Mouse (Mus musculus) ES-E14 (cell line): ENCODE results near the gene Hnrnph1.

Experiments used
- CHD2 ChIP-seq: IDR thresholded peaks from 2 replicates; pipeline ENCODE4 v1.6.1; 2014; ENCODE audit warnings: mild to moderate bottlenecking, low read depth, low read length, inconsistent platforms
- ZNF384 ChIP-seq: IDR thresholded peaks from 2 replicates; pipeline ENCODE4 v1.6.1; 2012; ENCODE audit warnings: low read depth, low read length, inconsistent platforms

DNA sequence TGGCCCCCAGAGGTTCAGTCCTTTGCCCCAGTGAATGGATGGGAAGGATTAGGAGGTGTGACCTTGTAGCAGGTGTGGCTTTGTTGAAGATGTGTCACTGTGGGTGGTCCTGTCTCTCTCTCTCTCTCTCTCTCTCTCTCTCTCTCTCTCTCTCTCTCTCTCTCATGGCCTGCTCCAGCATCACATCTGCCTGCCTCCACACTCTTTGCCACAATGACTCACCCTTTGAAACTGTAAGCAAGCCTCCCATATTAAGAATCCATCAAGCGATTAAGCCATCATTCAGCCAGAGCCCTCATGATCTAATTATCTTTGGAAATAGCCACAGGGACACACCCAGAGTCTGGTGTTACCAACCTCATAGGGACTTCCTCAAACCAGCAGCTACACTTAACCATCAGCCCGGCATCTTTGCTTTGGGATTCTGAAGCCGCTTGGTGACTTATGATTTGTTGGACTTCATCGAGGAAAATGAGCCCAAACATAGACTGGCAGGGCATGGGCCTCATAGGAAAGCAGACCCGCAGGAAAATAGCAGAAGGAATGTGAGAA, 7.4 kb upstream of the Hnrnph1 start:
- no peak for TF ChIP-seq ZNF384
- no peak for TF ChIP-seq CHD2
